Mouse (Mus musculus) kidney, embryonic 14.5 days (tissue): ENCODE measurements around the gene Aak1. TPM values are rescaled to one million over a fixed set of nuclear protein-coding genes. Genes with fewer than 3 reads are reported as not detected.

ENCODE experiments used
- ATAC-seq: fragments of 200-750 bp; cut with Nextera tagmentation; 2 replicates; pipeline ENCODE4 v1.8.0; 2017; ENCODE audit warnings: moderate number of reproducible peaks, mild to moderate bottlenecking, moderate TSS enrichment, moderate library complexity; ENCODE audit not compliant: low FRiP score, low TSS enrichment
- H3K27ac ChIP-seq: fragments of 300-500 bp; sonication (generic); 2 replicates; pipeline ENCODE4 v1.5.1; 2014; ENCODE audit warnings: low read depth, mild to moderate bottlenecking, low read length, moderate library complexity, mixed read lengths
- H3K27me3 ChIP-seq: fragments of 300-500 bp; sonication (generic); 2 replicates; pipeline ENCODE4 v1.6.1; 2014; ENCODE audit warnings: mild to moderate bottlenecking, low read length; ENCODE audit not compliant: control insufficient read depth, insufficient read depth
- H3K36me3 ChIP-seq: fragments of 300-500 bp; sonication (generic); 2 replicates; pipeline ENCODE4 v1.6.1; 2014; ENCODE audit warnings: low read length, mixed read lengths; ENCODE audit not compliant: control insufficient read depth, insufficient read depth
- H3K4me1 ChIP-seq: fragments of 300-500 bp; sonication (generic); 2 replicates; pipeline ENCODE4 v1.6.1; 2014; ENCODE audit warnings: low read length, mixed read lengths; ENCODE audit not compliant: control insufficient read depth, insufficient read depth
- H3K4me2 ChIP-seq: fragments of 300-500 bp; sonication (generic); replicated peaks from 2 replicates; pipeline ENCODE4 v1.6.1; 2014; ENCODE audit warnings: low read depth, mild to moderate bottlenecking, low read length
- H3K4me3 ChIP-seq: fragments of 300-500 bp; sonication (generic); 2 replicates; pipeline ENCODE4 v1.5.1; 2014; ENCODE audit warnings: mild to moderate bottlenecking, low read length
- H3K9ac ChIP-seq: fragments of 300-500 bp; sonication (generic); 2 replicates; pipeline ENCODE4 v1.6.1; 2014; ENCODE audit warnings: low read depth, mild to moderate bottlenecking, low read length, moderate library complexity
- H3K9me3 ChIP-seq: fragments of 300-500 bp; sonication (generic); 2 replicates; pipeline ENCODE4 v1.6.1; 2016; ENCODE audit warnings: low read length; ENCODE audit not compliant: control insufficient read depth
- WGBS: fragments of 180-500 bp; shearing (Covaris S2); extraction: QIAGEN DNeasy Blood & Tissue Kit; methylation state at CpG from one replicate; pipeline ENCODE4 v1.1.7; 2014; 5-methylcytosine and 5-hydroxymethylcytosine counted together
- polyA plus RNA-seq: library from polyadenylated mRNA; unstranded; fragments of >200 nt; fragmentation: Nextera tagmentation; extraction: Ambion mirVana; gene quantifications from 2 replicates; pipeline ENCODE4 v1.2.1, GENCODE M21; 2014

The Aak1 gene
- 11.2 and 18.2 TPM in 2 replicates for polyA plus RNA-seq

GRCm38 (mm10) chr6:86848915-86849644, at the start of gene Aak1:
Gene Aak1, plus strand, starts transcription at chr6:86849517.
- no peaks in the 10 kb centered on the region for H3K27me3 ChIP-seq
- WGBS, result under 1% methylated on average over 52 of the region's 60 CpGs
- peak within 1 kb of the TSS; percentile 74 for H3K4me3 ChIP-seq
- peak within 1 kb of the TSS; percentile 78 for H3K4me2 ChIP-seq
- H3K36me3 ChIP-seq, result peaks cover 2% of the 10 kb centered on the region; the same call in 1 of the 2 replicates
- peak; percentile 93 for ATAC-seq
- H3K27ac ChIP-seq, result peak within 1 kb of the TSS; percentile 98
- H3K9me3 ChIP-seq, result no peaks in the 10 kb centered on the region
- peaks cover 26% of the 10 kb centered on the region for H3K4me1 ChIP-seq
- peak within 1 kb of the TSS; percentile 85 for H3K9ac ChIP-seq

GRCm38 (mm10) chr6:86800467-86800866, 48.9 kb upstream of the Aak1 start:
- WGBS, result 86% methylated on average over 3 of the region's 3 CpGs

GRCm38 (mm10) chr6:86801431-86801830, 47.9 kb upstream of the Aak1 start:
- 38% methylated on average over 11 of the region's 11 CpGs for WGBS
- no peaks in the 10 kb centered on the region for H3K36me3 ChIP-seq
- no peak overlapping the region for H3K9ac ChIP-seq
- H3K27me3 ChIP-seq, result no peaks in the 10 kb centered on the region
- no peak overlapping the region for H3K4me2 ChIP-seq
- no peaks in the 10 kb centered on the region for H3K9me3 ChIP-seq
- H3K4me1 ChIP-seq, result no peaks in the 10 kb centered on the region
- H3K27ac ChIP-seq, result no peak overlapping the region
- no peak overlapping the region for H3K4me3 ChIP-seq
- ATAC-seq, result no peak

More at GRCm38 (mm10) chr6:86800467-86800866, 48.9 kb upstream of the Aak1 start:
- Histone ChIP-seq H3K4me3 (no peak overlapping the region), H3K9ac (no peak overlapping the region), H3K4me1 (no peaks in the 10 kb centered on the region), H3K9me3 (no peaks in the 10 kb centered on the region), H3K36me3 (no peaks in the 10 kb centered on the region), H3K4me2 (no peak overlapping the region), H3K27ac (no peak overlapping the region), H3K27me3 (no peaks in the 10 kb centered on the region)
- ATAC-seq, result no peak

- Histone ChIP-seq H3K36me3 (no peaks in the 10 kb centered on the region), H3K27ac (no peak overlapping the region), H3K4me3 (no peak overlapping the region), H3K4me1 (no peaks in the 10 kb centered on the region), H3K4me2 (no peak overlapping the region), H3K9ac (no peak overlapping the region), H3K9me3 (no peaks in the 10 kb centered on the region), H3K27me3 (no peaks in the 10 kb centered on the region)
- no peak for ATAC-seq
- 55% methylated on average over 3 of the region's 3 CpGs for WGBS
These were observed 44.7 kb upstream of the Aak1 start for GRCm38 (mm10) chr6:86804646-86805045.

- Histone ChIP-seq H3K36me3 (no peaks in the 10 kb centered on the region), H3K27ac (no peak overlapping the region), H3K27me3 (no peaks in the 10 kb centered on the region), H3K9me3 (no peaks in the 10 kb centered on the region), H3K9ac (no peak overlapping the region), H3K4me1 (no peaks in the 10 kb centered on the region), H3K4me3 (no peak overlapping the region), H3K4me2 (no peak overlapping the region)
- WGBS, result 2% methylated on average over 5 of the region's 5 CpGs
- peak; percentile 37; the same call in 1 of the 2 replicates for ATAC-seq
These were observed 42.7 kb upstream of the Aak1 start for GRCm38 (mm10) chr6:86806455-86807086.

GRCm38 (mm10) chr6:86812919-86813318, 36.4 kb upstream of the Aak1 start:
- Histone ChIP-seq H3K4me3 (no peak overlapping the region), H3K9ac (no peak overlapping the region), H3K4me1 (peaks cover 7% of the 10 kb centered on the region), H3K27ac (no peak overlapping the region), H3K27me3 (no peaks in the 10 kb centered on the region), H3K36me3 (no peaks in the 10 kb centered on the region), H3K4me2 (no peak overlapping the region), H3K9me3 (no peaks in the 10 kb centered on the region)
- WGBS, result 58% methylated on average over 4 of the region's 4 CpGs
- ATAC-seq, result no peak

- WGBS, result 19% methylated on average over 3 of the region's 3 CpGs
- Histone ChIP-seq H3K27me3 (no peaks in the 10 kb centered on the region), H3K27ac (no peak overlapping the region), H3K4me3 (no peak overlapping the region), H3K9me3 (no peaks in the 10 kb centered on the region), H3K4me2 (no peak overlapping the region), H3K9ac (no peak overlapping the region), H3K4me1 (peaks cover 7% of the 10 kb centered on the region), H3K36me3 (no peaks in the 10 kb centered on the region)
- no peak for ATAC-seq
These were observed 36.0 kb upstream of the Aak1 start for GRCm38 (mm10) chr6:86813341-86813740.

- Histone ChIP-seq H3K27ac (no peak overlapping the region), H3K4me2 (peak overlapping the region; percentile 31; the same call in 1 of the 2 replicates), H3K9me3 (no peaks in the 10 kb centered on the region), H3K9ac (no peak overlapping the region), H3K4me3 (peak overlapping the region; percentile 19; the same call in 1 of the 2 replicates), H3K27me3 (no peaks in the 10 kb centered on the region), H3K4me1 (peaks cover 7% of the 10 kb centered on the region), H3K36me3 (no peaks in the 10 kb centered on the region)
- no peak for ATAC-seq
- 42% methylated on average over 3 of the region's 3 CpGs for WGBS
These were observed 34.4 kb upstream of the Aak1 start for GRCm38 (mm10) chr6:86814926-86815325.

- no peaks in the 10 kb centered on the region for H3K9me3 ChIP-seq
- 4% methylated on average over 7 of the region's 7 CpGs for WGBS
- H3K9ac ChIP-seq, result no peak overlapping the region
- H3K4me1 ChIP-seq, result peaks cover 7% of the 10 kb centered on the region
- ATAC-seq, result no peak
- peak overlapping the region; percentile 31 for H3K4me2 ChIP-seq
- no peak overlapping the region for H3K27ac ChIP-seq
- no peaks in the 10 kb centered on the region for H3K36me3 ChIP-seq
- peak overlapping the region; percentile 19 for H3K4me3 ChIP-seq
- no peaks in the 10 kb centered on the region for H3K27me3 ChIP-seq
These were observed 33.9 kb upstream of the Aak1 start for GRCm38 (mm10) chr6:86815436-86815835.
